Mouse (Mus musculus) gastrocnemius, adult 18-20 months (tissue): ENCODE data around the gene Sdhc. TPM values are rescaled to one million over a fixed set of nuclear protein-coding genes. Genes with fewer than 3 reads are reported as not detected.
"Not testable (repeated sequence)": the region's sequence is repeated elsewhere in the genome, so short reads cannot be mapped to it uniquely, and the experiment has no call there.

ENCODE experiments used
- DNase-seq: peaks from one replicate; pipeline ENCODE4 v3.0.0; 2021; ENCODE audit warnings: low spot score
- total RNA-seq, 2 experiments: library from RNA; stranded (reverse); gene quantifications; 2 replicates each; pipeline ENCODE4 v1.2.3; 2021

Gene Sdhc
- total RNA-seq, 2 experiments from 2014 or later = 667 to 772 TPM

- no peak for DNase-seq
These were observed 19.5 kb upstream of the Sdhc start for GRCm38 (mm10) chr1:171169913-171170312.

- no peak for DNase-seq
These were observed 18.5 kb upstream of the Sdhc start for GRCm38 (mm10) chr1:171168906-171169305.

- DNase-seq = no peak
These were observed 15.4 kb upstream of the Sdhc start for GRCm38 (mm10) chr1:171165629-171166345.

- peak; percentile 19 for DNase-seq
These were observed 13.9 kb upstream of the Sdhc start for GRCm38 (mm10) chr1:171164258-171164657.

- no peak for DNase-seq
These were observed 12.1 kb upstream of the Sdhc start for GRCm38 (mm10) chr1:171162526-171162925.

- peak; percentile 15 for DNase-seq
These were observed 9.1 kb upstream of the Sdhc start for GRCm38 (mm10) chr1:171159485-171159975.

- no peak for DNase-seq
These were observed 7.6 kb upstream of the Sdhc start for GRCm38 (mm10) chr1:171157965-171158364.

GRCm38 (mm10) chr1:171156644-171157043 is 6.2 kb upstream of the Sdhc start:
- DNase-seq = no peak

- no peak for DNase-seq
These were observed 1.6 kb upstream of the Sdhc start for GRCm38 (mm10) chr1:171151966-171152365.

- peak; percentile 12 for DNase-seq
These were observed 512 bp upstream of the Sdhc start for GRCm38 (mm10) chr1:171150838-171151391.

GRCm38 (mm10) chr1:171142981-171143380 is 7.4 kb downstream of the Sdhc start:
- DNase-seq = peak; percentile 44

- DNase-seq = not testable (repeated sequence)
These were observed 12.8 kb downstream of the Sdhc start for GRCm38 (mm10) chr1:171137486-171138155.

- DNase-seq = no peak
These were observed 14.8 kb downstream of the Sdhc start for GRCm38 (mm10) chr1:171135600-171135999.

GRCm38 (mm10) chr1:171130971-171131370 is 19.4 kb downstream of the Sdhc start:
- DNase-seq = no peak

GRCm38 (mm10) chr1:171129251-171129650 is 21.2 kb downstream of the Sdhc start:
- peak; percentile 82 for DNase-seq

- DNase-seq = no peak
These were observed 26.0 kb downstream of the Sdhc start for GRCm38 (mm10) chr1:171124398-171124797.

GRCm38 (mm10) chr1:171122932-171123331 is 27.5 kb downstream of the Sdhc start:
- DNase-seq = no peak

GRCm38 (mm10) chr1:171121839-171122238 is 28.6 kb downstream of the Sdhc start:
- no peak for DNase-seq

GRCm38 (mm10) chr1:171120893-171121292 is 29.5 kb downstream of the Sdhc start:
- no peak for DNase-seq

- DNase-seq = no peak
These were observed 31.0 kb downstream of the Sdhc start for GRCm38 (mm10) chr1:171119405-171119804.

- no peak for DNase-seq
These were observed 31.4 kb downstream of the Sdhc start for GRCm38 (mm10) chr1:171118996-171119395.

- peak; percentile 79 for DNase-seq
These were observed 32.1 kb downstream of the Sdhc start for GRCm38 (mm10) chr1:171118269-171118684.
